Mouse (Mus musculus) ES-Bruce4 (cell line): ENCODE results near the gene Igflr1.

Experiments
- CTCF ChIP-seq: IDR thresholded peaks from one replicate; pipeline ENCODE4 v1.8.1; 2011; ENCODE audit warnings: low read depth, low read length
- EP300 ChIP-seq: IDR thresholded peaks from 2 replicates; pipeline ENCODE4 v1.6.1; 2011; ENCODE audit warnings: low read depth, low read length; ENCODE audit not compliant: insufficient read depth
- POLR2A ChIP-seq: IDR thresholded peaks from one replicate; pipeline ENCODE4 v1.8.1; 2011; ENCODE audit warnings: low read length; ENCODE audit not compliant: insufficient read depth

DNA sequence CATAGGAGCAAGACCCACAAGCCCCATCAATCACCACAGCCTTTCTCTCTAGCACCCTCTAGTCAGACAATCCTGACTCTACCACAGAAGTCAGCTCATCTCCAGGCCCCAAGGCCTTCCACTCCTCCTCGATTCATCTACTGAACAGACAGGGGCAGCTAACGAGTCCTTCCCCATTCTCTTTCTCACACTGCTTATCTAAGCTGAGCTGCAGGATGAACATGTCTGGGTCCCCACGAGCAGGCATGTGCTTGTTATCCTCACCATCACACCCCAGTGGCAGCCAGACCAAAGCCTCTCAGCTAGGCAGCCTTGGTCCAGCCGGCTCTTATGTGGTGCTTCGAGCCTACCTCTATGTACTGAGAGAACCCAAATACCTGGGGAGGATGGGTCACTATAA lies 7.2 kb downstream of the Igflr1 start:
- no peak for TF ChIP-seq CTCF
- no peak for TF ChIP-seq POLR2A
- TF ChIP-seq EP300 = no peak
